Mouse (Mus musculus) liver, embryonic 15.5 days (tissue): Measurements from ENCODE around the gene Rab3ip. TPM values are rescaled to one million over a fixed set of nuclear protein-coding genes. Genes with fewer than 3 reads are reported as not detected.

Experiments
- ATAC-seq: fragments of 200-750 bp; cut with Nextera tagmentation; 2 replicates; pipeline ENCODE4 v1.8.0; 2017; ENCODE audit warnings: moderate number of reproducible peaks, mild to moderate bottlenecking, moderate library complexity; ENCODE audit not compliant: insufficient read depth
- H3K27ac ChIP-seq: fragments of 300-500 bp; sonication (generic); replicated peaks from 2 replicates; pipeline ENCODE4 v1.5.1; 2015; ENCODE audit warnings: mild to moderate bottlenecking, inconsistent platforms
- H3K27me3 ChIP-seq: fragments of 300-500 bp; sonication (generic); 2 replicates; pipeline ENCODE4 v1.6.1; 2015; ENCODE audit warnings: mild to moderate bottlenecking, inconsistent platforms
- H3K36me3 ChIP-seq: fragments of 300-500 bp; sonication (generic); replicated peaks from 2 replicates; pipeline ENCODE4 v1.6.1; 2015; ENCODE audit warnings: moderate library complexity, mild to moderate bottlenecking, inconsistent platforms
- H3K4me1 ChIP-seq: fragments of 300-500 bp; sonication (generic); replicated peaks from 2 replicates; pipeline ENCODE4 v1.6.1; 2015; ENCODE audit warnings: inconsistent platforms
- H3K4me2 ChIP-seq: fragments of 300-500 bp; sonication (generic); 2 replicates; pipeline ENCODE4 v1.6.1; 2015; ENCODE audit warnings: moderate library complexity, mild to moderate bottlenecking, inconsistent platforms
- H3K4me3 ChIP-seq: fragments of 300-500 bp; sonication (generic); replicated peaks from 2 replicates; pipeline ENCODE4 v1.5.1; 2015; ENCODE audit warnings: mild to moderate bottlenecking, inconsistent platforms
- H3K9ac ChIP-seq: fragments of 300-500 bp; sonication (generic); 2 replicates; pipeline ENCODE4 v1.6.1; 2015; ENCODE audit warnings: moderate library complexity, mild to moderate bottlenecking, inconsistent platforms
- H3K9me3 ChIP-seq: fragments of 300-500 bp; sonication (generic); replicated peaks from 2 replicates; pipeline ENCODE4 v1.6.1; 2016; ENCODE audit warnings: inconsistent platforms
- WGBS: fragments of 180-500 bp; shearing (Covaris S2); methylation state at CpG from one replicate; pipeline ENCODE4 v1.1.7; 2015; ENCODE audit warnings: mixed read lengths; ENCODE audit not compliant: insufficient replicate concordance; 5-methylcytosine and 5-hydroxymethylcytosine counted together
- polyA plus RNA-seq: library from polyadenylated mRNA; unstranded; fragments of >200 nt; fragmentation: Nextera tagmentation; extraction: Ambion mirVana; gene quantifications from 2 replicates; pipeline ENCODE4 v1.2.1, GENCODE M21; 2015

The Rab3ip gene
- polyA plus RNA-seq, 1 experiment from 2014 or later, result 10.7 TPM

GRCm38 (mm10) chr10:116932418-116932817 lies 18.2 kb downstream of the Rab3ip start:
- no peak overlapping the region for H3K9ac ChIP-seq
- H3K9me3 ChIP-seq, result no peaks in the 10 kb centered on the region
- H3K27me3 ChIP-seq, result no peaks in the 10 kb centered on the region
- ATAC-seq, result no peak
- peaks cover 21% of the 10 kb centered on the region for H3K36me3 ChIP-seq
- no peak overlapping the region for H3K27ac ChIP-seq
- H3K4me3 ChIP-seq, result no peak overlapping the region
- H3K4me1 ChIP-seq, result no peaks in the 10 kb centered on the region; the same call in 1 of the 2 replicates
- H3K4me2 ChIP-seq, result no peak overlapping the region
- WGBS, result 82% methylated on average over 13 of the region's 13 CpGs

- Histone ChIP-seq H3K27me3 (no peaks in the 10 kb centered on the region), H3K4me1 (no peaks in the 10 kb centered on the region; the same call in 1 of the 2 replicates), H3K36me3 (peaks cover 14% of the 10 kb centered on the region; the same call in 1 of the 2 replicates), H3K4me2 (no peak overlapping the region), H3K9ac (no peak overlapping the region), H3K4me3 (no peak overlapping the region), H3K27ac (no peak overlapping the region), H3K9me3 (no peaks in the 10 kb centered on the region)
- WGBS, result 72% methylated on average over 15 of the region's 15 CpGs
- no peak for ATAC-seq
Measured at GRCm38 (mm10) chr10:116931497-116932179, 18.9 kb downstream of the Rab3ip start.

GRCm38 (mm10) chr10:116930936-116931335 lies 19.6 kb downstream of the Rab3ip start:
- H3K4me1 ChIP-seq, result no peaks in the 10 kb centered on the region; the same call in 1 of the 2 replicates
- H3K36me3 ChIP-seq, result peaks cover 10% of the 10 kb centered on the region; the same call in 1 of the 2 replicates
- no peaks in the 10 kb centered on the region for H3K27me3 ChIP-seq
- no peak for ATAC-seq
- H3K4me2 ChIP-seq, result no peak overlapping the region
- H3K27ac ChIP-seq, result no peak overlapping the region
- 62% methylated on average over 6 of the region's 7 CpGs for WGBS
- H3K4me3 ChIP-seq, result no peak overlapping the region
- H3K9ac ChIP-seq, result no peak overlapping the region
- H3K9me3 ChIP-seq, result no peaks in the 10 kb centered on the region

GRCm38 (mm10) chr10:116930506-116930905 lies 20.1 kb downstream of the Rab3ip start:
- ATAC-seq, result no peak
- H3K4me2 ChIP-seq, result no peak overlapping the region
- 20% methylated on average over 7 of the region's 7 CpGs for WGBS
- no peaks in the 10 kb centered on the region for H3K9me3 ChIP-seq
- peaks cover 12% of the 10 kb centered on the region; the same call in 1 of the 2 replicates for H3K36me3 ChIP-seq
- no peaks in the 10 kb centered on the region for H3K27me3 ChIP-seq
- no peak overlapping the region for H3K9ac ChIP-seq
- H3K27ac ChIP-seq, result no peak overlapping the region
- H3K4me1 ChIP-seq, result no peaks in the 10 kb centered on the region; the same call in 1 of the 2 replicates
- no peak overlapping the region for H3K4me3 ChIP-seq

- Histone ChIP-seq H3K9ac (no peak overlapping the region), H3K36me3 (peaks cover 19% of the 10 kb centered on the region), H3K27me3 (no peaks in the 10 kb centered on the region), H3K4me3 (no peak overlapping the region), H3K4me1 (no peaks in the 10 kb centered on the region; the same call in 1 of the 2 replicates), H3K9me3 (no peaks in the 10 kb centered on the region), H3K27ac (no peak overlapping the region), H3K4me2 (no peak overlapping the region)
- ATAC-seq, result no peak
- WGBS, result 79% methylated on average over 3 of the region's 3 CpGs
Measured at GRCm38 (mm10) chr10:116928826-116929225, 21.7 kb downstream of the Rab3ip start.

GRCm38 (mm10) chr10:116926428-116927113 lies 24.0 kb downstream of the Rab3ip start:
- no peak overlapping the region for H3K4me2 ChIP-seq
- WGBS, result 66% methylated on average over 11 of the region's 11 CpGs
- ATAC-seq, result no peak
- peaks cover 17% of the 10 kb centered on the region for H3K36me3 ChIP-seq
- H3K9ac ChIP-seq, result no peak overlapping the region
- no peak overlapping the region for H3K4me3 ChIP-seq
- no peaks in the 10 kb centered on the region for H3K9me3 ChIP-seq
- H3K27me3 ChIP-seq, result no peaks in the 10 kb centered on the region
- H3K4me1 ChIP-seq, result no peaks in the 10 kb centered on the region; the same call in 1 of the 2 replicates
- H3K27ac ChIP-seq, result no peak overlapping the region

GRCm38 (mm10) chr10:116923651-116924495 lies 26.7 kb downstream of the Rab3ip start:
- Histone ChIP-seq H3K27me3 (no peaks in the 10 kb centered on the region), H3K36me3 (peaks cover 12% of the 10 kb centered on the region), H3K9ac (no peak overlapping the region), H3K4me3 (no peak overlapping the region), H3K4me2 (no peak overlapping the region), H3K9me3 (no peaks in the 10 kb centered on the region), H3K4me1 (no peaks in the 10 kb centered on the region), H3K27ac (no peak overlapping the region)
- WGBS, result 79% methylated on average over 19 of the region's 19 CpGs
- ATAC-seq, result no peak

GRCm38 (mm10) chr10:116922161-116922560 lies 28.4 kb downstream of the Rab3ip start:
- Histone ChIP-seq H3K9ac (no peak overlapping the region), H3K27me3 (no peaks in the 10 kb centered on the region), H3K4me1 (no peaks in the 10 kb centered on the region), H3K4me2 (no peak overlapping the region), H3K4me3 (no peak overlapping the region), H3K9me3 (no peaks in the 10 kb centered on the region), H3K27ac (no peak overlapping the region), H3K36me3 (peaks cover 12% of the 10 kb centered on the region)
- 79% methylated on average over 15 of the region's 15 CpGs for WGBS
- no peak for ATAC-seq

GRCm38 (mm10) chr10:116921416-116921815 lies 29.2 kb downstream of the Rab3ip start:
- Histone ChIP-seq H3K4me2 (no peak overlapping the region), H3K9me3 (no peaks in the 10 kb centered on the region), H3K4me1 (no peaks in the 10 kb centered on the region), H3K9ac (no peak overlapping the region), H3K36me3 (peaks cover 13% of the 10 kb centered on the region), H3K27me3 (no peaks in the 10 kb centered on the region), H3K4me3 (no peak overlapping the region), H3K27ac (no peak overlapping the region)
- 79% methylated on average over 15 of the region's 15 CpGs for WGBS
- no peak for ATAC-seq

GRCm38 (mm10) chr10:116920641-116921040 lies 29.9 kb downstream of the Rab3ip start:
- 84% methylated on average over 8 of the region's 8 CpGs for WGBS

More at GRCm38 (mm10) chr10:116920641-116921040, 29.9 kb downstream of the Rab3ip start:
- no peak for ATAC-seq
- Histone ChIP-seq H3K27me3 (no peaks in the 10 kb centered on the region), H3K9ac (no peak overlapping the region), H3K4me3 (no peak overlapping the region), H3K27ac (no peak overlapping the region), H3K36me3 (peaks cover 18% of the 10 kb centered on the region), H3K4me1 (no peaks in the 10 kb centered on the region), H3K9me3 (no peaks in the 10 kb centered on the region), H3K4me2 (no peak overlapping the region)
